Comparison of ENCODE assay signal across 11 mouse cellular contexts in the genomic region with DNA sequence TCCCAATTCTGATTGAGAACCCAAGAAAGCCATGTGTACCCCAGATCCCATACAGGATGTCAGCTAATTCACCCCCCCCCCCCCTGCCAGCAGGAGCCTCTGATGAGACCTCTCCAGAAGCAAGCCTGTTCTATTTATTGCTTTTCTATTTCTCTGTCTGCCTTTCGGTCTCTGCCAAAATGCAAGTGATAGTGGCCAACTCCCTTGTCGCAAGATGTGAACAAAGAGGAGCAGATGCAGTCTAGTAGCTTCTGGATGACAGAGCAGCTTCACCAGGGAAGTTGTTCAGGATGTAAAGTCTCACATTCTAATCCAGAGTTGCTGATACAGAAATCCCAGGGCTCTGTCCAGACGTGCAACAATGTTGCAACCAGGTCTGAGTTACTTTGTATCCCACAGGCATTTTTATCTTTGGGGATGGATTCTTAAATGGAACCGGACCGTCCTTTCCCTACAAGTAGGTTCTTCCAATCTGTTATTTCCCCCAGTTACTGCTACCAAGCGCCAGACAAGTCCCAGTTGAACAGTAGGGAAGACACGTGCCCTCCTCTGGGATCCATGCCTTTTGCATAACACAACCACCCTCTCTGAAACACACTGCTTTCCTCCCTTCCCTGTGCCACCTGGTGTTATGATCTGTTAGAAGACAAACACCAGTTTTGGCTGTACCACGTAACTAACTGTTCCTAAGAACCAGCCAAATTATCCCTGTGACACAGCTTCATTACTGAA.
A peak's percentile ranks its signal among the peaks of the same experiment; 100 is the strongest.
DNase-seq lines count a peak whose midpoint lies in the region; ATAC-seq lines count a peak whose summit lies in the region.
"Had no signal": no experiment of that assay in that cellular context is flagged by ENCODE, and none has a peak within 500 bp of the region (broad histone marks: within the 10 kb centered on the region; RNA-seq: fewer than 3 reads in every experiment).

No protein-coding gene starts in this region.

- intact Hi-C loops in heart, postnatal 36 days (cut with DNase I) = loop anchor here (2.0 kb wide), 1 partner anchor 36 kb away; no protein-coding TSS in a partner anchor
- intact Hi-C loops in left cerebral cortex, postnatal 25 days (cut with DNase I) = no loop called here

- peak overlapping the region; percentile 68 for H3K27ac ChIP-seq in forebrain, embryonic 15.5 days (replicated peaks)
- H3K27ac ChIP-seq in forebrain, embryonic 12.5 days = no peak overlapping the region
- H3K27ac ChIP-seq: lung, embryonic 15.5 days had no signal

- H3K9me3 ChIP-seq in forebrain, embryonic 15.5 days = no peaks in the 10 kb centered on the region
- no peaks in the 10 kb centered on the region for H3K9me3 ChIP-seq in forebrain, embryonic 12.5 days
- H3K9me3 ChIP-seq: lung, embryonic 15.5 days had no signal

- H3K9ac ChIP-seq in forebrain, embryonic 15.5 days (replicated peaks) = no peak overlapping the region
- H3K9ac ChIP-seq in forebrain, embryonic 12.5 days = no peak overlapping the region
- H3K9ac ChIP-seq: lung, embryonic 15.5 days had no signal

- WGBS in forebrain, embryonic 15.5 days = 62% methylated on average over 8 of the region's 8 CpGs
- 78% methylated on average over 8 of the region's 8 CpGs for WGBS in forebrain, embryonic 12.5 days

- no peak overlapping the region for H3K4me3 ChIP-seq in forebrain, embryonic 15.5 days
- H3K4me3 ChIP-seq in forebrain, embryonic 12.5 days (replicated peaks) = no peak overlapping the region
- H3K4me3 ChIP-seq: lung, embryonic 15.5 days; myocyte had no signal

- peak; percentile 73 for ATAC-seq in forebrain, embryonic 15.5 days (replicated peaks)
- ATAC-seq in forebrain, embryonic 12.5 days (ENCODE audit: low FRiP score) = no peak

- H3K4me2 ChIP-seq in forebrain, embryonic 15.5 days (replicated peaks) = no peak overlapping the region
- no peak overlapping the region for H3K4me2 ChIP-seq in forebrain, embryonic 12.5 days
- H3K4me2 ChIP-seq: lung, embryonic 15.5 days had no signal

- H3K4me1 ChIP-seq in forebrain, embryonic 15.5 days = peaks cover 14% of the 10 kb centered on the region; the same call in 1 of the 2 replicates
- peaks cover 10% of the 10 kb centered on the region; the same call in 1 of the 2 replicates for H3K4me1 ChIP-seq in forebrain, embryonic 12.5 days
- H3K4me1 ChIP-seq: lung, embryonic 15.5 days had no signal

- H3K36me3 ChIP-seq in forebrain, embryonic 15.5 days = no peaks in the 10 kb centered on the region
- H3K36me3 ChIP-seq in forebrain, embryonic 12.5 days (replicated peaks) = no peaks in the 10 kb centered on the region
- H3K36me3 ChIP-seq: lung, embryonic 15.5 days had no signal

- peak; percentile 7 for DNase-seq in adipocyte (ENCODE audit: low spot score)
- peak; percentile 17 to 34 for DNase-seq in heart, postnatal 36 days
- peak; percentile 48 to 77 for DNase-seq in left cerebral cortex, postnatal 25 days (ENCODE audit: low spot score in 2 of 2)
- DNase-seq in embryo, embryonic 10 days (ENCODE audit: low spot score) = no peak
- no peak for DNase-seq in spleen, postnatal 36 days (ENCODE audit: low spot score in 2 of 2)
- no peak for DNase-seq in ovary, postnatal 36 days (ENCODE audit: low spot score)
- DNase-seq: adrenal gland, postnatal 36 days had no signal

- H3K27me3 ChIP-seq in forebrain, embryonic 15.5 days = no peaks in the 10 kb centered on the region
- H3K27me3 ChIP-seq in forebrain, embryonic 12.5 days = no peaks in the 10 kb centered on the region
- H3K27me3 ChIP-seq: lung, embryonic 15.5 days had no signal

Comparison
In these comparisons a context has a peak if more than half of its experiments do, and no peak if none do; other contexts are left out.
1. DNase-seq: peak in adipocyte (single experiment), heart, postnatal 36 days (2 of 2) and left cerebral cortex, postnatal 25 days (2 of 2); none in embryo, embryonic 10 days (single experiment), spleen, postnatal 36 days (0 of 2) and ovary, postnatal 36 days (single experiment).